Mouse (Mus musculus) c-Kit-positive CD71-negative TER-119-negative erythroid progenitor cells, embryonic 14.5 days (primary cell): ENCODE data around the gene Krt71.

Experiments used
- DNase-seq: peaks from one replicate; pipeline ENCODE4 v3.0.0-alpha.2; 2013; ENCODE audit warnings: low read depth

Krt71 gene

GRCm38 (mm10) chr15:101688161-101688560, 54.7 kb downstream of the Krt71 start:
- no peak for DNase-seq
